Mouse (Mus musculus) right cerebral cortex, postnatal 14 days (tissue): ENCODE data around the gene Reep3.

ENCODE experiments used
- DNase-seq: peaks from one replicate; pipeline ENCODE4 v3.0.0; 2022

Gene Reep3

DNA sequence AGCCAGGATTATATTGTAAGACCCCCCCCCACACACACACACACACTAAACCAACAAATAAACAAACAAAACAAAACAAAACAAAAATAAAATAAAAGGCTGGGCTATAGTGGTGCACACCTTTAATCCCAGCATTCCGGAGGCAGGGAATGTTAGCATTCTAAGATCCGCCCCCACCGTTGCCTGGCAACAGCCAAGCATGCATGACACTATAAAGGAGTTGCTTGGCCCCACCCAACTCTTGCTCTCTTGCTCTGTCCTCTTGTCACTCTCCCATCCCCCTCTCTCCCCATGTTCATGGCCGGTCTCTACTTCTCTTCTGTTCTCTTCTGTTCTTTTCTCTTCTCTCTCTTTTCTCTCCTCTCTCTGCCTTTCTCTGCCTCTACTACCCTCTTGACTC is 128.2 kb downstream of the Reep3 start:
- peak; percentile 21 for DNase-seq

DNA sequence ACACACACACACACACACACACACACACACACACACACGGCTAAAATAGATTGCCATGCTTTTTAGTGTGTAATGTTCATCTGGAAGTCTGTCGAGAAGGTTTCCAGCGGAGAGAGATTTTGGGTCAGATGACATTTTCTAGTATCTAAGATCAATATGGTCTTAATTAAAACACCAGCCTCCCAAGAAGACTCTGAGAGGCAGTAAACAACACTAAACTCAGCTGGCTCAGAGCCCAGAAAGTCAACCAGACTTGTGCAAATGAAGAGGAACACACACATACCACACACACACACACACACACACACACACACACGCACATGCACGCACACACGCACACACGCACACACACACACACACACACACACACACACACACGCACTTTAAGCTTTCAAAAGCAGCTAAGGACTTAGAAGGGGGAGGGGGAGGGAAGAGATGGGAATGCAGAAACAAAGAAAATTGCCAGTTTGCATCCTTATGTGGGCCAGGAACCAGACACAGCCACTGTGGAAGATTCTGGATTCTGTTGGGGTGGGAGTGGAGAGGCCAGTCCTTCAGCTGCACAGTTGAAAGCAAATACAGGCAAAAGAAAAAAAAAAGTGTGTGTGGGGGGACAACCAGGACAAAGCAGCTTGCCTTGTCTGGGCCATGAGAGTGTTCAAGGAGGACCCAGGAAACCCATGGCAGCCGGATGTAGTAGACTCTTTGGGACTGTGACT is 130.2 kb downstream of the Reep3 start:
- peak; percentile 49 for DNase-seq

DNA sequence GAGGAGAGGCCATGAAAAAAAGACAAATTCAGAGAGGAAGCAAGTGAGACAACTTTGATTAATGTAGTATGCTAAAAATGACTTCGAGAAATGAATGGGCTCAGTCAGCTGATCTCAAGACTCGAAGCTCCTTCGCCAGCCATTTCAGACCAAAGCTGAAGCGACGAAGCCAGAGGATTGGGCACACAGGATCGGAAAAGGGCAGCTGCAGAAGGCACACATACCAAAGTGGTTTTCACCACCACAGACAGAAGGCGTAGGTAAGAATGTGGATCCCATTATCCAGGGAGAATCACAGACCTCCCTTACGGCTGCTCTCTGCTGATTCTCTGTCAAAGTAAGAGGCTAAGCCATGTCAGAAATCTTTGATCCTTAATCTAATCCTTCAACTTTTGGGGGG is 136.6 kb downstream of the Reep3 start:
- DNase-seq, result no peak
